Mouse (Mus musculus) cortical plate, adult 2 months (tissue): ENCODE data around the gene Olfr593. TPM values are rescaled to one million over a fixed set of nuclear protein-coding genes. Genes with fewer than 3 reads are reported as not detected.
"Not testable (repeated sequence)": the region's sequence is repeated elsewhere in the genome, so short reads cannot be mapped to it uniquely, and the experiment has no call there.

ENCODE experiments used
- H3K27ac ChIP-seq: fragments of 200-500 bp; 2 replicates; pipeline ENCODE4 v1.5.1; 2012; ENCODE audit warnings: low read length, control low read depth, inconsistent platforms; ENCODE audit not compliant: insufficient read depth
- H3K4me1 ChIP-seq: fragments of 200-500 bp; 2 replicates; pipeline ENCODE4 v1.6.1; 2011; ENCODE audit warnings: low read length; ENCODE audit not compliant: control insufficient read depth, insufficient read depth
- H3K4me3 ChIP-seq: fragments of 200-500 bp; 2 replicates; pipeline ENCODE4 v1.5.1; 2011; ENCODE audit warnings: mild to moderate bottlenecking, low read length, control low read depth; ENCODE audit not compliant: insufficient read depth
- CTCF ChIP-seq: fragments of 200-500 bp; IDR thresholded peaks from 2 replicates; pipeline ENCODE4 v1.5.1; 2011; ENCODE audit warnings: mild to moderate bottlenecking, control low read depth, low read length; ENCODE audit not compliant: insufficient read depth; ENCODE audit errors: extremely low read depth
- POLR2A ChIP-seq: fragments of 200-500 bp; IDR thresholded peaks from 2 replicates; pipeline ENCODE4 v1.6.1; 2011; ENCODE audit warnings: mild to moderate bottlenecking, low read length, control low read depth; ENCODE audit not compliant: insufficient read depth; ENCODE audit errors: extremely low read depth
- polyA plus RNA-seq: library from polyadenylated mRNA; depleted of rRNA; stranded (reverse); fragments of >200 nt; gene quantifications from 2 replicates; pipeline ENCODE4 v1.2.3, GENCODE M21; 2012; rRNA removed

The Olfr593 gene
- not detected in 2 replicates for polyA plus RNA-seq

- no peak for TF ChIP-seq POLR2A
- no peak for TF ChIP-seq CTCF
- Histone ChIP-seq H3K4me3 (no peak within 1 kb of the TSS), H3K4me1 (no peaks in the 10 kb centered on the region), H3K27ac (no peak within 1 kb of the TSS)
Measured at GRCm38 (mm10) chr7:103211562-103211961, at the start of gene Olfr593. Olfr593 (plus strand) TSS chr7:103211862.

DNA sequence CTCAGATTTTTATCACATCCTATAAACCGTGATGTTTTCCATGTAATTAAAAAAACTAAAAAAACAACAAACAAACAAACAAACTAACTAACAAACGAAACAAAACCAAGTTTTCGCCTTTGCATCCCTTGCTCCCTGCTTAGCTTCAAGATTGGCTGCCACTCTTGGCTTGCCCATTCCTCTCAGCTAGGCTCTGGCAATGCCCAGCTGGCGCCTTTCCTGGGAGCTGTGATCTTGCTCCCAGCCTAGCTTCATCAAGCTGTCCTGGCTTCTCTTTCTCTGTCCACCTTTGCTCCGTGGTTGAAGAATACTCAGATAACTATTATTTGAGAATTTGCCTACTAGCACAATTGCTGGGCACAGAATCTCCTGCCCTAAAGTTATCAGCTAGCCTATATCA, 42.0 kb upstream of the Olfr593 start:
- H3K4me1 ChIP-seq: no peaks in the 10 kb centered on the region
- no peak overlapping the region for H3K27ac ChIP-seq
- H3K4me3 ChIP-seq: no peak overlapping the region
- TF ChIP-seq POLR2A (no peak), CTCF (no peak)

DNA sequence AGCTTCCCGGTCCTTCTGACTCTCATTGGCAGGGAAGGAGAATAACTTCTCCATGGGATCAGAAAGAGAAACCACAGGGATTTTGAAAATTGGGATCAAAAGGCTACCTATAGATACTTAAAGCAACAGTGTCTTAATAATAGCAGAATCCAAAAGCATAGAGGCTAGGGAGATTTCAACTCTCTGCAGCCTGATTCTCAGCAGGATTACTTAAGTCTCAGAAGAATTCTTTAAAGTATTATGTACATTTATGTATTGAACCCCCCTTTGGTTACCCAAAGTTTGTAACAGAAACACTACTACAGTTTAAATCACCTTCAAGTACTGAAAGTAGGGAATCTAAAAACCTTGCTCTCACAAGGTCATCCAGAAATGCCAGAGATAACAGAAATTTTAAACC, 33.4 kb upstream of the Olfr593 start, which contains the start of gene Olfr591:
Olfr591 (minus strand) TSS at position 101 of the 400 bp plus-strand sequence.
- Histone ChIP-seq H3K27ac (no peak within 1 kb of the TSS), H3K4me1 (no peaks in the 10 kb centered on the region), H3K4me3 (no peak within 1 kb of the TSS)
- TF ChIP-seq CTCF (no peak), POLR2A (no peak)

GRCm38 (mm10) chr7:103184503-103184902, 27.2 kb upstream of the Olfr593 start, which contains the start of gene Olfr592:
Olfr592 (plus strand) TSS chr7:103184803.
- not testable (repeated sequence) for H3K4me3 ChIP-seq, H3K27ac ChIP-seq, H3K4me1 ChIP-seq

- H3K27ac ChIP-seq, H3K4me3 ChIP-seq, H3K4me1 ChIP-seq: not testable (repeated sequence)
Measured at GRCm38 (mm10) chr7:103212050-103212449, 388 bp downstream of the Olfr593 start.

GRCm38 (mm10) chr7:103216696-103217095, 5.0 kb downstream of the Olfr593 start, which contains the start of gene Olfr594:
Olfr594 (plus strand) TSS chr7:103216996.
- no peak for TF ChIP-seq POLR2A
- no peak for TF ChIP-seq CTCF
- no peaks in the 10 kb centered on the region for H3K4me1 ChIP-seq
- H3K4me3 ChIP-seq: no peak within 1 kb of the TSS
- H3K27ac ChIP-seq: no peak within 1 kb of the TSS

GRCm38 (mm10) chr7:103252405-103252804, 40.7 kb downstream of the Olfr593 start, which contains the start of gene Usp17ld:
Usp17ld (minus strand) TSS chr7:103252505.
- not testable (repeated sequence) for H3K4me1 ChIP-seq, H3K4me3 ChIP-seq, H3K27ac ChIP-seq

Other genes with a start within 250 kb of the Olfr593 start
- not detected in 2 replicates for gene Olfr576, start 249.2 kb upstream of the Olfr593 start, polyA plus RNA-seq
- not detected in 2 replicates for gene Olfr577, start 235.9 kb upstream of the Olfr593 start, polyA plus RNA-seq
- not detected in 2 replicates for gene Olfr578, start 222.5 kb upstream of the Olfr593 start, polyA plus RNA-seq
- gene Olfr582, start 173.8 kb upstream of the Olfr593 start, polyA plus RNA-seq: not detected in 2 replicates
- not detected in 2 replicates for gene Olfr583, start 160.6 kb upstream of the Olfr593 start, polyA plus RNA-seq
- gene Olfr584, start 130.0 kb upstream of the Olfr593 start, polyA plus RNA-seq: not detected in 2 replicates
- not detected in 2 replicates for gene Olfr585, start 114.1 kb upstream of the Olfr593 start, polyA plus RNA-seq
- gene Olfr586, start 86.2 kb upstream of the Olfr593 start, polyA plus RNA-seq: not detected in 2 replicates
- not detected in 2 replicates for gene Olfr588-ps1, start 71.0 kb upstream of the Olfr593 start, polyA plus RNA-seq
- gene Olfr589, start 55.5 kb upstream of the Olfr593 start, polyA plus RNA-seq: not detected in 2 replicates
- gene Olfr591, start 33.5 kb upstream of the Olfr593 start, polyA plus RNA-seq: not detected in 2 replicates
- gene Olfr592, start 27.1 kb upstream of the Olfr593 start, polyA plus RNA-seq: not detected in 2 replicates
- not detected in 2 replicates for gene Olfr594, start 5.1 kb downstream of the Olfr593 start, polyA plus RNA-seq
- not detected in 2 replicates for gene Usp17ld, start 40.6 kb downstream of the Olfr593 start, polyA plus RNA-seq
- gene Olfr596, start 93.8 kb downstream of the Olfr593 start, polyA plus RNA-seq: not detected in 2 replicates
- gene Olfr597, start 104.5 kb downstream of the Olfr593 start, polyA plus RNA-seq: not detected in 2 replicates
- not detected in 2 replicates for gene Olfr598, start 111.7 kb downstream of the Olfr593 start, polyA plus RNA-seq
- gene Olfr599, start 124.1 kb downstream of the Olfr593 start, polyA plus RNA-seq: not detected in 2 replicates
- not detected in 2 replicates for gene Olfr600, start 137.8 kb downstream of the Olfr593 start, polyA plus RNA-seq
- not detected in 2 replicates for gene Olfr601, start 150.8 kb downstream of the Olfr593 start, polyA plus RNA-seq
- gene Olfr603, start 174.3 kb downstream of the Olfr593 start, polyA plus RNA-seq: not detected in 2 replicates
- gene Usp17lc, start 203.2 kb downstream of the Olfr593 start, polyA plus RNA-seq: not detected in 2 replicates
- gene Olfr605, start 233.6 kb downstream of the Olfr593 start, polyA plus RNA-seq: not detected in 2 replicates
- gene Olfr606, start 237.2 kb downstream of the Olfr593 start, polyA plus RNA-seq: not detected in 2 replicates